Mouse (Mus musculus) forebrain, embryonic 10.5 days (tissue): ENCODE measurements at regions not wholly inside any gene's neighbourhood (a gene's known extent, or its start where the extent isn't known, plus 50 kb on each side); places are given as distances from the start of the nearest gene placed in this dataset.

ENCODE experiments used
- DNase-seq: peaks from one replicate; pipeline ENCODE4 v3.0.0-alpha.2; 2017; ENCODE audit warnings: low spot score; ENCODE audit errors: extremely low spot score
- H3K27ac ChIP-seq: fragments of 300-500 bp; sonication (generic); 2 replicates; pipeline ENCODE4 v1.5.1; 2016; ENCODE audit warnings: mild to moderate bottlenecking
- H3K27me3 ChIP-seq: fragments of 300-500 bp; sonication (generic); 2 replicates; pipeline ENCODE4 v1.6.1; 2016; ENCODE audit warnings: mild to moderate bottlenecking; ENCODE audit not compliant: poor library complexity, severe bottlenecking
- H3K36me3 ChIP-seq: fragments of 300-500 bp; sonication (generic); replicated peaks from 2 replicates; pipeline ENCODE4 v1.6.1; 2016; ENCODE audit warnings: mild to moderate bottlenecking, moderate library complexity
- H3K4me1 ChIP-seq: fragments of 300-500 bp; sonication (generic); 2 replicates; pipeline ENCODE4 v1.6.1; 2016
- H3K4me3 ChIP-seq: fragments of 300-500 bp; sonication (generic); 2 replicates; pipeline ENCODE4 v1.5.1; 2016; ENCODE audit warnings: mild to moderate bottlenecking, moderate library complexity
- H3K9me3 ChIP-seq: fragments of 300-500 bp; sonication (generic); 2 replicates; pipeline ENCODE4 v1.6.1; 2016; ENCODE audit warnings: mild to moderate bottlenecking, moderate library complexity
- WGBS: fragments of 180-500 bp; shearing (Covaris S2); methylation state at CpG from one replicate; pipeline ENCODE4 v1.1.7; 2016; 5-methylcytosine and 5-hydroxymethylcytosine counted together

DNA sequence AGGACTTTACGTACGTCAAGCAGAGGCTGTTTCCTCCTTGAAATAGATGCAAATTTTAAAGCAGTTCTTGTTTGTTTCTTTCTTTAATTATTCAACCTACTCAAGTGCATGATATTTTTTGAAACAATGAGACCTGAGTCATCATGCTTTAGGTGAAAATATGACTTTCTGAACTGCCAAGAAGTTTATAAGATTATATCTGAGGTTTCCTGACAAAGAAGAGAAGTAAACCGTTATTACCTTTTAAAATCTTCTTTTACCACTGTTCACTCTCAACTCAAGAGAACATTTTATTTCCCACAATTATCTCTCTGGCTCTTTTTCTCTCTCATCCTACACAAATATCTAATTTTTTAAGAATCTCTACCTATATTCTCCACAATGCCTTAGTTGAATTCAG, 258.3 kb downstream of the H2afb1 start:
- no peak overlapping the region for H3K4me3 ChIP-seq
- WGBS = 87% methylated on average over 3 of the region's 3 CpGs
- H3K9me3 ChIP-seq = no peaks in the 10 kb centered on the region
- H3K27me3 ChIP-seq = no peaks in the 10 kb centered on the region
- H3K36me3 ChIP-seq = no peaks in the 10 kb centered on the region
- no peak for DNase-seq
- H3K27ac ChIP-seq = no peak overlapping the region
- H3K4me1 ChIP-seq = no peaks in the 10 kb centered on the region

DNA sequence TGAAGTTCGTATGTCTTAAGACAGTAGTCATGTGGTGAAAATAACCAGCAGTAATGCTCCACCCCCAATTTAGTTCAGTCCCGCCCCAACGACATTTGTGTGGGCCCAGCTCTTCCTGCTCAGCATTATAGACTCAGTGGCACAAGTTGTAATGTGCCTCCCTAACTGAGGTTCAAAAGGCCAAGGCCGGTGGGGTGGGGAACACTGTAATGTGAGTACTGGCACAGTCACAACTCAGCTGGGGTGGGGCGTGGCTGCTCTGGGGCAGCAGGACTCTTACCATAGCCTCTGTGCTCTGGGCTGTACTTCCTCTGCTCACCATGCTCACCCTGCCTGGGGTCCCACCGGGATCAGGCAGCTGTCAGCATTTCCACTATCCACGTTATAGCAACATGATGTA, 283.9 kb downstream of the H2afb1 start:
- Histone ChIP-seq H3K36me3 (no peaks in the 10 kb centered on the region), H3K4me3 (no peak overlapping the region), H3K9me3 (no peaks in the 10 kb centered on the region), H3K4me1 (0 out of 2 replicates have a peak, but pooled peaks cover 2% of the 10 kb centered on the region), H3K27me3 (no peaks in the 10 kb centered on the region), H3K27ac (no peak overlapping the region)
- DNase-seq = no peak
- 84% methylated on average over 7 of the region's 7 CpGs for WGBS

DNA sequence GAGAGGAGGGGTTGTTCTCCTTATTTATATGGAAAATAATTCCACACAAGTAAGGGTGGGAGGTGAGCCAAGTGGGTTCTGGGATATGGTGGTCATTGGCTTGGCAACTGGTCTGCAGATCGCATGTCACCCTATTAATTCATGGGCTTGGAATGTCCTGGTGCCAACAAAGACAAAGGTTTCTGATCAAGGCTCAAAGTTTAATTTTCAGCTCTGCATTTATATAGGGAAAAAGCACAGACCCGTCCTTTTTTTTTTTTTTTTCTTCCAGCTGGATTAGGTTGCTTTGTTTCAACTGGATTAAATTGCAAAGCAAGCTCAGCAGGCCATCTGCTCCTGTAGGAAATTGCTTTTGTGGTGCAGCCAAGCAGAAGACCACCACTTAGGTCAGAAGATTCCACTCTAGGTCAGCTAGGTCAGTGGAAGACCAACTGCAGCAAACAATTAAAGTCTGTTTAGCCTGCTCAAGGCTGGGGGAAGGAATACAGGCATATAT, 285.2 kb downstream of the H2afb1 start:
- H3K27ac ChIP-seq = peak overlapping the region; percentile 71; the same call in 1 of the 2 replicates
- peak; percentile 46 for DNase-seq
- no peaks in the 10 kb centered on the region for H3K36me3 ChIP-seq
- no peaks in the 10 kb centered on the region for H3K27me3 ChIP-seq
- no peak overlapping the region for H3K4me3 ChIP-seq
- WGBS = 16% methylated on average over 2 of the region's 2 CpGs
- H3K4me1 ChIP-seq = 0 out of 2 replicates have a peak, but pooled peaks cover 2% of the 10 kb centered on the region
- H3K9me3 ChIP-seq = no peaks in the 10 kb centered on the region
